In genomic region chr19:44120686-44121085, GRCm38 (mm10) we compare ENCODE assay signal across 5 mouse cellular contexts. TPM values are rescaled to one million over a fixed set of nuclear protein-coding genes. Genes with fewer than 3 reads are reported as not detected.
DNase-seq lines count a peak whose midpoint lies in the region; TF ChIP-seq lines count a peak whose summit lies in the region.
"Not testable (repeated sequence)": the region's sequence is repeated elsewhere in the genome, so short reads cannot be mapped to it uniquely, and the experiment has no call there.

No protein-coding gene starts in this region.

- not testable (repeated sequence) for H3K4me1 ChIP-seq in testis, adult 2 months (ENCODE audit: control insufficient read depth, insufficient read depth, low read length)

- H3K27ac ChIP-seq in testis, adult 2 months (ENCODE audit: control insufficient read depth, insufficient read depth, low read depth, low read length), result peak overlapping the region; percentile 58

- TF ChIP-seq CTCF in testis, adult 2 months (IDR thresholded peaks at IDR 0.05; ENCODE audit: control insufficient read depth, insufficient read depth, insufficient replicate concordance, low read depth, low read length), result not testable (repeated sequence)

- H3K4me3 ChIP-seq in testis, adult 2 months (ENCODE audit: control insufficient read depth, low read depth, low read length), result not testable (repeated sequence)

- H3K27me3 ChIP-seq in testis, adult 2 months (ENCODE audit: control insufficient read depth, insufficient read depth, low read length), result not testable (repeated sequence)

- not testable (repeated sequence) for H3K36me3 ChIP-seq in testis, adult 2 months (ENCODE audit: control insufficient read depth, insufficient read depth, low read length)

- DNase-seq in adrenal gland, adult 2 months, result peak; percentile 77
- peak; percentile 43 for DNase-seq in adrenal gland, postnatal 10 days
- DNase-seq in adrenal gland, postnatal 25 days, result peak; percentile 24
- peak; percentile 46 for DNase-seq in heart, adult 11 months

- not testable (repeated sequence) for TF ChIP-seq POLR2A in testis, adult 2 months (IDR thresholded peaks at IDR 0.05; ENCODE audit: control insufficient read depth, low read depth, low read length)

RNA-seq across cellular contexts. Expression of gene Chuk, which starts 13.4 kb away (rescaled TPM):
- 10 to 100 TPM; 48.7 to 78.2 TPM for total RNA-seq in adrenal gland, adult 2 months (2021)
- 8.9 and 10.5 TPM in 2 replicates for polyA plus RNA-seq in adrenal gland, adult 2 months (2012; rRNA removed)
- 10 to 100 TPM; 48.6 to 52.9 TPM for total RNA-seq in adrenal gland, postnatal 10 days (2021)
- total RNA-seq in adrenal gland, postnatal 25 days (2021), result 74.6 and 84.0 TPM in 2 replicates
- 11.8 and 18.3 TPM in 2 replicates for polyA plus RNA-seq in testis, adult 2 months (2012; rRNA removed)

RNA-seq across cellular contexts. Expression of gene Cwf19l1, which starts 15.0 kb away (rescaled TPM):
- 10 to 100 TPM; 16.5 to 25.4 TPM for total RNA-seq in adrenal gland, adult 2 months (2021)
- 3.3 and 6.2 TPM in 2 replicates for polyA plus RNA-seq in adrenal gland, adult 2 months (2012; rRNA removed)
- total RNA-seq in adrenal gland, postnatal 10 days (2021), result 10 to 100 TPM; 22.9 to 23.8 TPM
- total RNA-seq in adrenal gland, postnatal 25 days (2021), result 25.7 and 37.0 TPM in 2 replicates
- polyA plus RNA-seq in testis, adult 2 months (2012; rRNA removed), result 6.8 and 6.9 TPM in 2 replicates

RNA-seq across cellular contexts. Expression of gene Bloc1s2, which starts 25.6 kb away (rescaled TPM):
- 10 to 100 TPM; 21.1 to 23.9 TPM for total RNA-seq in adrenal gland, adult 2 months (2021)
- polyA plus RNA-seq in adrenal gland, adult 2 months (2012; rRNA removed), result 6.5 and 12.9 TPM in 2 replicates
- total RNA-seq in adrenal gland, postnatal 10 days (2021), result 10 to 100 TPM; 29.1 to 30.1 TPM
- 24.7 and 36.9 TPM in 2 replicates for total RNA-seq in adrenal gland, postnatal 25 days (2021)
- polyA plus RNA-seq in testis, adult 2 months (2012; rRNA removed), result 44.8 and 48.6 TPM in 2 replicates

RNA-seq across cellular contexts. Expression of gene Erlin1, which starts 51.1 kb away (rescaled TPM):
- 10 to 100 TPM; 17.7 to 25.2 TPM for total RNA-seq in adrenal gland, adult 2 months (2021)
- 2.0 and 2.2 TPM in 2 replicates for polyA plus RNA-seq in adrenal gland, adult 2 months (2012; rRNA removed)
- 10 to 100 TPM; 19.3 to 20.0 TPM for total RNA-seq in adrenal gland, postnatal 10 days (2021)
- 18.3 and 19.7 TPM in 2 replicates for total RNA-seq in adrenal gland, postnatal 25 days (2021)
- 24.3 and 27.8 TPM in 2 replicates for polyA plus RNA-seq in testis, adult 2 months (2012; rRNA removed)

Comparison
In these comparisons a context has a peak if more than half of its experiments do, and no peak if none do; other contexts are left out.
1. DNase-seq: peak in every context shown above with its lines; median percentile 77 in adrenal gland, adult 2 months; 46 in heart, adult 11 months; 43 in adrenal gland, postnatal 10 days; 24 in adrenal gland, postnatal 25 days.